Mouse (Mus musculus) splenic B cell, adult 2 months (primary cell): ENCODE data around the gene Mgp.

ENCODE experiments used
- DNase-seq: peaks from one replicate; pipeline ENCODE4 v3.0.0-alpha.2; 2011; ENCODE audit warnings: low read depth, low spot score
- H3K27me3 ChIP-seq: 2 replicates; pipeline ENCODE4 v1.6.1; 2012; ENCODE audit warnings: mild to moderate bottlenecking, low read length, moderate library complexity, mixed read lengths; ENCODE audit not compliant: control insufficient read depth, poor library complexity, insufficient read depth, severe bottlenecking
- H3K36me3 ChIP-seq: 2 replicates; pipeline ENCODE4 v1.6.1; 2012; ENCODE audit warnings: mild to moderate bottlenecking, low read length, moderate library complexity, mixed read lengths; ENCODE audit not compliant: control insufficient read depth, poor library complexity, insufficient read depth, severe bottlenecking

The Mgp gene

DNA sequence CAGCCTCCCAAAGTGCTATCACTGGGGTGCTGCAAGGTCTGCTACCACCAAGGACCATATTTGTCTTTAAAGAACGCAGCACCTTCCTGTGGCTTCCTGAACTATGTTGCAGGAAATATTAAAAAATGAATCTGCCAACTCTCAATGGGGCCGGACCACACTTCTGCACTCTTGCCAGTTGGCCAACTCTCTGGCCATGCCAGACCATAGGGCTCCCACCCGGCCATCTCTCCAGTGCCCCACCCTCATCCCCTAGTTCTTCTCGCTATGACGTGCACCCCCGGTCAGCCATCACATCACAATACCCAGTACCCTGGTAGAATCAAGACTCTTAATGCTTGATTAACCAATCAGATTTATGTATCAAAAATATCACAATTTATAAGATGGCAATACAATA, 8.3 kb upstream of the Mgp start:
- no peaks in the 10 kb centered on the region for H3K27me3 ChIP-seq
- no peak for DNase-seq
- H3K36me3 ChIP-seq, result no peaks in the 10 kb centered on the region

DNA sequence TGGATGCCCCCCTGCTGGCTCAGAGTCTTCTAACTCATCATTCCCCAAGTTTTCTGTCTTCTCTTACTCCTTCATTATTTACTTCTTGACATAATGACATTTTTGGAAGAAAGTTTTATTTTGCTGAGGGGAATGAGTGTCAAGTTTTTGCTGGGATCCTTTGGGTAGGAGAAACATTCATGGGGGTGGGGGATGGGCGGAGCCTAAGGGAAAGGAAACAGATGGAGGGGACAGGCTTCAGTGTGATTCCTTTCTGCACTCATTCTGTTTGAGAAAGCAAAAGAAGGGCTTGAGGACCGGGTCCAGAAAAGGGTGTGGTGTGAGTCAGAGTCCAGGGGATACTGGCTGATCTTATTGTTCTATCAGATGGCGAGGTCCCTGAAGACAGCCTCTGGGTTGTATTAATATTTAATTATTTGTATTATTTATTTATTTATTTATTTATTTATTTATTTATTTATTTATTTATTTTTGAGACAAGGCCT, 7.8 kb upstream of the Mgp start:
- Histone ChIP-seq H3K27me3 (no peaks in the 10 kb centered on the region), H3K36me3 (no peaks in the 10 kb centered on the region)
- no peak for DNase-seq

DNA sequence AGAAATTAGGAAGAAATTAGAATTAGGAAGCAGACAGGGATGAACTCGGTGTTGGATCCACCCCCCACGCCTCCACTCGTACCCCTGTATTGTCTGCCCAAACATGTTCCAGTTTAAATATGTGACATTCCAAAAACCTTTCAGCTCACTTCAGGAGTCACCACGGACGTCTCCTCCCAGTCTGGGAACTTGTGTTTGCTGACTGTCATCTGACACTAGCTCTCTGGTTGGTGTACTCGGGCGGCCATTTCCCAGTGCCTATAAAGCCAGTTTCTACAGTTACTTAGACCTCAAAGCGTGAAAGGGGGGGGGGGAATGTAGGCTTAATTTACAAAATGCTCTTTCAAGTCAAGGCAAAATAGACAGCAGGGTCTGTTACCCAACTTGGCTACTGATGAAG, 6.1 kb upstream of the Mgp start:
- Histone ChIP-seq H3K27me3 (no peaks in the 10 kb centered on the region), H3K36me3 (no peaks in the 10 kb centered on the region)
- DNase-seq, result no peak

DNA sequence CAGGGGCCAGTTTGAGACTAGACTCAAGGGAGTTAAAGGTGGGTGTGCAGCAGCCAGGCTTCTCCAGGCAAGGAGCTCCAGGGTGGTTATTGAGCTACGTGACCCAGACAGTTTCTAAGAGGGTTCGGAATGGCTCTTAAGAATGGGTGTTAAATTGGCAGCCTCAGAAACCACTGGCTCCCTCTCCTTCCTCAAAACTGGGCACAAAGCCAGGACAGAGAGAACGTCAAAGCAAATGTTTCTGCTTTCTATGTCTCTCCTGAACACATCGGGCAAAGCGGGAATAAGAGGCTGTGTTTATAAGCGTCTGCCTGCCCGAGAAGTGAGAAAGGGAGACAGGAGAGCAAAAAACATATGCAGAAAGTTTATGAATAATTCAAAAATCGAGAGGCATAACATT, 1.0 kb downstream of the Mgp start:
- DNase-seq, result no peak
- H3K27me3 ChIP-seq, result no peaks in the 10 kb centered on the region
- H3K36me3 ChIP-seq, result no peaks in the 10 kb centered on the region

DNA sequence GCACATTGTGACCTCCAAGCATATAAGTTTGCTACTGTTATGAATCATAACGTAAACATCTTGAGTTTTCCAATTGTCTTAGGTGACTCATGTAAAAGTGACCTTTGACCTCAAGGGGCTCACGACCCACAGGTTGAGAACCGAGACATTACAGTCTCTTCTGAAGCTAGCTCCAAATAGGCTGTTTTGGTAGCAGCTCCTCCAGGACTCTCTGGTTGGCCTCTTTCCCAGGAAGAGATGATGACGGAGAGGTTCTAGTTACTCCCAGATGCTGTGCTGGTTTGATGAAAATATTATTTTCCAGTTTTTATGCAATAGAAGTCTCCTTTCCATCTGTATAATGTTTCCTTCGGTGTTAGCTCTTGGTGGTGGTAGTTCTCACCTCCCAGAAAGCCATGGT, 6.7 kb downstream of the Mgp start:
- DNase-seq, result no peak
- Histone ChIP-seq H3K27me3 (no peaks in the 10 kb centered on the region), H3K36me3 (no peaks in the 10 kb centered on the region)

DNA sequence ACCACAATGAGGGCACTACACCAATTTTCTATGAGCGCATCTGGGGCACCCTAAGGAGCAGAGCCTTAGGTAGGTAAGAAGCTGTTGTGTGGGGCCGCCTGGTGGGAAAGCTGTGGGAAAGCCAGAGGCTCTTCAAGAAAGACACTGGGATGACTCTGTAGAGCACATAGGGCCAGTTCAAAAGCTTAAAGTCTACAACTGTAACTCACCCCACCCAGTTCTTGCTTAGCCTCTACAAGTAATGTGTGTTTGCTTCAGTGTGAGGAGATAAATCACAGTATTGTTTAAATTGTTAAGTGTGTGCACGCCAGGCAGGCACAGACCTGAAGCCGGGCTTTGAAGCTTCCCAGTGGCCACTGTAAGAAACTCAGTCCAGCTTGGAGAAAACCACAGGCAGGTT, 9.5 kb downstream of the Mgp start:
- no peaks in the 10 kb centered on the region for H3K36me3 ChIP-seq
- no peaks in the 10 kb centered on the region for H3K27me3 ChIP-seq
- DNase-seq, result no peak

DNA sequence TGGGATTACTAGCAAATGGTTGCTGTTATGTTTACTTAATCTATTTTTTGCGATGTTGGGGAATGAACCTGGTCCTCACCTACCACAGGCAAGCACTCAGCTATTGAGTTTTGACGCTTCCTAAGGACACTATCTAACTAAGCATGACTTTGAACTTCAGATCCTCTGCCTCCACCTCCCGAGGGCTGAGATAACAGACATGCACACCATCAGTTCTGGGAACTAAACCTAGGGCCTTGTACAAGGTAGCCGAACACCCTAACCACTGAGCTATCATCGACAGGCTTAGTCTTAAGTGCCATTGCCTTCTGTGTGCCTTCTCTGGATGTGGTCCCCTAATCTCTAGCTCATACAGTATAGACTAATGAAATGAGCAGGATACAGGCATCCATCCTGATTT, 10.3 kb downstream of the Mgp start:
- H3K36me3 ChIP-seq, result no peaks in the 10 kb centered on the region
- H3K27me3 ChIP-seq, result no peaks in the 10 kb centered on the region
- no peak for DNase-seq

DNA sequence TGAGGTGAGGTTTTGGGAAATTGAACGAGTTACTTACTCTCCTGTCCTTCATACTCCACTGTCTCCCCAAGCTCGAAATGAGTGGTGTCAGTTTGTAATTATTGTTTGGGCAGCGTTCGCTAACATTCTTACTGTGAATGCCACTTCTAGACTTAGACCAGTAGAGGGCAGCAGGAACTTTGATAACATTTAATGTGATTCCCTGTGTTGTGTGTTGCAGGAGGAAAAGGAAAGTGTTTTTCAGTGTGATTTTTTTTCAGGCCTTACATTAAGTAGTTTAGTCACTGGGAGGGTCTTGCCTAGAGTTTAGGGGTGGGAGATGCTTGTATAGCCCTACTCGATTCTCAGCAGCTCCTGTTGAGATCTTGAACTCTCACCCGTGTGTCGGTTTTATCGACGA, 14.6 kb downstream of the Mgp start:
- Histone ChIP-seq H3K36me3 (no peaks in the 10 kb centered on the region), H3K27me3 (no peaks in the 10 kb centered on the region)
- peak; percentile 66 for DNase-seq

DNA sequence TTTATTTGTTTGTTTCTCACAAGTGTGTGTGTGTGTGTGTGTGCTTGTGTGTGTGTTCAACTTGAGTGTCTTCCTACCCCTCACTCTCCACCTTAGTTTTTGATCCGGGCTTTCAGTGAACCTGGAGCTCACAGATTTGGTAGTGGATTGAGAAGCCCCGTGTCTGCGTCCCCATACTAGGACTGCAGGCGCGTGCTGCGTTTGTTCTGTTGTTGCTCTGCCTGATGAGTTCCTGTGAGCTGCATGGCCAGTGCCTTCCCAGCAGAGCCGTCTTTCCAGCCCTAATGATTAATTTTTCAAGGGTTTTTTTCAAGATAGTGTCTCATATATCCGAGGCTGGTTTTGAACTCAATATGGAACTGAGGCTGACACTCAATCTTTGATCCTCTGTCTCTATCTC, 17.2 kb downstream of the Mgp start:
- DNase-seq, result no peak
- no peaks in the 10 kb centered on the region for H3K36me3 ChIP-seq
- H3K27me3 ChIP-seq, result no peaks in the 10 kb centered on the region

DNA sequence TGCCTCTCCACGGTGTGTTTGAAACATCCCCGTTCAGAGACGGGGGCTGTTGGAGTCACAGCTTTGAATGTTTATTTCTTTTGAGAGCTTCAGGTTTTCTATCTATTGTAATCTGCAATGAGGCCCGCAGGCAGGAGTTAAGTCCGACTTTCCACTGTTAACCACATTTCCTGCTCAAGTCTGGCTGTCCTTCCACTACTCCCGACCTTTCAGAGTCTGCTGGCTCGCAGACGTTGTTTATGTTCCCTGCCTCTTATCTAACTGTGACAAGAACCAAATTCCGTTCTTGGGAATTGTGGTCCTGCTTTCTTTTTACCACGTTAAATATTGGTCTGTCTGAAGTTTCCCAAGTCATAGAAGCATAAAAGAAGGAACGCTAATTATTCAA, 17.8 kb downstream of the Mgp start:
- DNase-seq, result no peak
- H3K36me3 ChIP-seq, result no peaks in the 10 kb centered on the region
- H3K27me3 ChIP-seq, result no peaks in the 10 kb centered on the region

DNA sequence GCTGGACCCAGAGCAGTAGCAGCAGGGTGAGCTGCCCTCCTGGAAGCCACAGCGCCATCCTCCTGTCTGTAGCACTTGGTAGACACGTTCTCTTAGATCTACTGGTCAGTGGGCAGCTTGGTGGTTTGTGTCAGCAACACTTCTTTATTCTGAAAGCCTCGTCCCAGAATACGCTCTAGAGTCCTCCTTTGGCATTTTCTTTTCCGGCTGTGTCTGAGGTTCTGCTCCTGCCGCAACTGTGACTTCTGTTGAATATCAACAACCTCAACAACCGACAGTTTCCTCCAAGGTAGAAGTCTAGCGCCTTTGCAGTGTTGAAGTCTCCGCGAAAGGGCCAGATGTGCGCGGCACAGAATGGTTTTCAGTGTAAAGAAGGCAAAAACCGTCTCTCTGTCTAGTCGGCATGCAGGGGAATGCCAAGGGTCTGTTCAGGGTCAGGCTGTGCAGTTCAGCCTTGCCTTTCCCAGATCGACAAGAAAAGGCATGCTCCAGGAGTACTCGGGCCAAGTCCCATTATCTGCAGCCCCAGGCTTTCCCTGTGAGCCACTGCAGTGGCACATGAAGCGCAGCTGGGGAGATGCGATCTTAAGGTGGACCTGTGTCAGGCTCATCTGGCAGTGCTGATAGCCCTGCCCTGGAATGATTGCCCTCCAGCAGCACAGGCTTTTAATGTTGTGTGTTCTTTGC, 18.3 kb downstream of the Mgp start, which contains the start of gene Art4:
TSS of gene Art4 (minus strand) at position 548 of the 687 bp plus-strand sequence.
- DNase-seq, result peak; percentile 23
- Histone ChIP-seq H3K27me3 (no peaks in the 10 kb centered on the region), H3K36me3 (no peaks in the 10 kb centered on the region)

DNA sequence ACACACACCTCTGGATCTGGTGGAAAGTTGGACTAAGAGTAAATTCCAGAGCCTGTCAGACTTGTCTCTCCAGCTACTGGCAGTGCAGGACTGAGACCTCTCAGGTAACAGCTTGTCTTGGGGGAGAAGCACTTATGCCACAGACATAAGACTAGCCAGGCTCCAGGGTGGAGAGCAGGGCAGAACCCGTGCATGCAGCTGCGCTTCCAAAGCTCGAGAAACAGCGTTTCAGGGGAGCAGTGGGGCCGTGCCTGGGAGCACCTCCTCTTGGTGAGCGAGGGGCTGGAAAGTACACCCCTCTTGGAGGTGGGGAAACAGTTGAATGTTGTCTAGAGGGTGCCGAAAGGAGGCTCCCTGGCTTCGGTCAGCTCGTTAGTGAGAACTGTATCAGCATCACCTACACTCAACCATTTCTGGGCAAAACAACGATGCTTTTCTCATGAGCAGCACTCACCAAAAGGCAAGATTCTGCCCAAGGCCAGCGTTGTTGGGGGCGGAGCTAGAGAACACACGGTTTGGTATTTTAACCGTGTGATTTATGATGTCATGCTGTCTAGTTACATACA, 19.5 kb downstream of the Mgp start:
- peak; percentile 49 for DNase-seq
- H3K27me3 ChIP-seq, result no peaks in the 10 kb centered on the region
- no peaks in the 10 kb centered on the region for H3K36me3 ChIP-seq

DNA sequence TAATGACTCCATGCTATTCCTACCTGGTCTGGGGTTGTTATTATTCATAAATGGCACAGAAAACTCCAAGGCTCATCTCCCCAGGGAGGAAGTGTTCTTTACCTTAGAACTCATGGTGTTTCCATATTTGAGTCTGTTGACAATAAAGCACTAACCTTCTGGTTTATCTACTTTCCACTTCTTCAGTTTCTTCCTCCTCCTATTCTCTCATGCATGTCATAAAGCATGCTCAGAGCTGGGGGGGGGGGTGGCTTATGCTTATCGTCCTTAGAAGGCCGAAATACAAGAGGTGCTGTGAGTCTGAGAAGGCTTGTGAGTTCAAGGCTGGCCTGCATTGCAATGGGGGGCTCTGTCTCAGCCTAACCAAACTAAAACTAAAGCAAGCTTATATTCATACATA, 20.4 kb downstream of the Mgp start:
- H3K36me3 ChIP-seq, result no peaks in the 10 kb centered on the region
- H3K27me3 ChIP-seq, result no peaks in the 10 kb centered on the region
- DNase-seq, result peak; percentile 55

DNA sequence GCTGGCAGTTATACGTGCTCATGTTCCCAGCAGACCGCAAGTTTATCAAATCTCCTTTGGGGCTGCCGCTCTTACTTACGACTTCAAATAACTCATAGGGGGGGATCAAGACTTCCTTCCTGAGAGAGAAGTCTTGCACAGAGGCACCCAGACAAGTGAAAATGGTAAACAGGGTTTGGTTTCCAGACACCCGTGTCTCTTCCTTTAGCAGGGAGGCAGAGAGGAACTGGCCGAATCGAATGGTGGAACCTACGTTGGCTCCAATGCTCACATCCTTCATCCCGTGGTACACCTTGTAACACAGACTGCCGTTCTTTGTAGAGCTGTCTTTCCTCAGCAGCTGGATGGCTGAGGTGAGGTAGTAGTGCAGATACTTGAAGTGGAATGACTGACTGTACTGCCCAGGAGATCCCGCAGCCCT, 21.3 kb downstream of the Mgp start:
- DNase-seq, result peak; percentile 41
- Histone ChIP-seq H3K27me3 (no peaks in the 10 kb centered on the region), H3K36me3 (no peaks in the 10 kb centered on the region)

DNA sequence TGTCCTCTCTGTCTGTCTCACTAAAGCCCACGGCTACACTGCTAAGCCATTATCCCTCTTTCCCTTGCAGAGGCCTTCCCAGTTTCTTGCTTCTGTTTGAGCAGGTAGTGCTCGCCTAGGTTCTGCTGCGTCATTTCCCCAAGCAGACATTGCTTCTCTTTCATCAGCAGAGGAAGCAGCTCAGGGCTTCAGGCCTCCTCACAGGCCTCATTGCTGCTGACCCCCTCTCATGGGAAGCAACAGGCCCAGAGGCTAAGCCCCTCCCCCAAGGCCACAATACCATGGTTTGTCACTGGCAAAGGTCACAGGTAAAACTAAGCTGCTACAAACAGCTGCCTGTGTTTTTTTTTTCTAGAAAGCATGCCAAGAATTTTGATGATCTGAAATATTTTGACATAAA, 22.9 kb downstream of the Mgp start:
- DNase-seq, result no peak
- no peaks in the 10 kb centered on the region for H3K36me3 ChIP-seq
- H3K27me3 ChIP-seq, result no peaks in the 10 kb centered on the region

DNA sequence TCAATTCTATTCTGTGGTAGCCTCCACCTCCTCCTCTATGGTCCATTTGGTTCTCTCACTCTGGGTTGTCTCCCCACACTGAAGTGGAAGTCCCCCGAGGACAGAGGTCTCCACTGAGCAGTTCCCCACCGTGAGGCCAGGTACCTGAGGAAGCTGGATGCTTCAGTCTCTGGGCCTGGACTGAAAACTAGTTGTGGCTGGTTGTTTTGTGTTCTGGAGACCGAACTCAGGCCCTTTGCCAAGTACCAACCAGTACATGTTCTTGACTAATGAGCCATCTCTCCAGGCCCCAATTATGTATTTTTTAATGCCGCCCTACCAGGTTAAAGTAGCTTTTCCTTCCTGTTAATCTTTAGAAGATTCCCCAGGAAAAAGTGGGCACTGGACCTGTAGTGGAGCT, 23.3 kb downstream of the Mgp start:
- H3K36me3 ChIP-seq, result no peaks in the 10 kb centered on the region
- H3K27me3 ChIP-seq, result no peaks in the 10 kb centered on the region
- no peak for DNase-seq
